Mouse (Mus musculus) spleen, adult 2 months (tissue): ENCODE data around the gene Nup107. TPM values are rescaled to one million over a fixed set of nuclear protein-coding genes. Genes with fewer than 3 reads are reported as not detected.
"Not testable (repeated sequence)": the region's sequence is repeated elsewhere in the genome, so short reads cannot be mapped to it uniquely, and the experiment has no call there.

ENCODE experiments used
- DNase-seq, 2 experiments: peaks; one replicate each; pipeline versions ENCODE4 v3.0.0 to v3.0.0-alpha.2; 2012 to 2021; ENCODE audit warnings: low spot score in 2 of 2, low read depth in 1 of 2
- H3K27ac ChIP-seq: fragments of 200-500 bp; 2 replicates; pipeline ENCODE4 v1.5.1; 2012; ENCODE audit warnings: low read length, inconsistent platforms; ENCODE audit not compliant: insufficient read depth
- H3K27me3 ChIP-seq: fragments of 200-500 bp; 2 replicates; pipeline ENCODE4 v1.6.1; 2012; ENCODE audit warnings: mild to moderate bottlenecking, moderate library complexity, low read length, inconsistent platforms; ENCODE audit not compliant: control insufficient read depth, insufficient read depth
- H3K36me3 ChIP-seq: fragments of 200-500 bp; 2 replicates; pipeline ENCODE4 v1.6.1; 2012; ENCODE audit warnings: mild to moderate bottlenecking, low read length, inconsistent platforms; ENCODE audit not compliant: control insufficient read depth, insufficient read depth
- H3K4me1 ChIP-seq: fragments of 200-500 bp; 2 replicates; pipeline ENCODE4 v1.6.1; 2011; ENCODE audit warnings: inconsistent platforms; ENCODE audit not compliant: control insufficient read depth, insufficient read depth, insufficient read length
- H3K4me3 ChIP-seq: fragments of 200-500 bp; 2 replicates; pipeline ENCODE4 v1.5.1; 2011; ENCODE audit warnings: mild to moderate bottlenecking, inconsistent platforms; ENCODE audit not compliant: insufficient read depth, insufficient read length; ENCODE audit errors: extremely low read depth
- CTCF ChIP-seq: fragments of 200-500 bp; IDR thresholded peaks from 2 replicates; pipeline ENCODE4 v1.5.1; 2011; ENCODE audit warnings: mild to moderate bottlenecking, inconsistent platforms; ENCODE audit not compliant: insufficient read depth, insufficient read length, insufficient replicate concordance; ENCODE audit errors: extremely low read depth
- POLR2A ChIP-seq: fragments of 200-500 bp; IDR thresholded peaks from 2 replicates; pipeline ENCODE4 v1.6.1; 2011; ENCODE audit warnings: low read depth, low read length, inconsistent platforms
- WGBS: fragments of 180-500 bp; shearing (Covaris S2); methylation state at CpG from one replicate; pipeline ENCODE4 v1.1.7; 2018; 5-methylcytosine and 5-hydroxymethylcytosine counted together
- polyA plus RNA-seq: library from polyadenylated mRNA; depleted of rRNA; stranded (reverse); fragments of >200 nt; gene quantifications from 2 replicates; pipeline ENCODE4 v1.2.3, GENCODE M21; 2012

Nup107 gene
- polyA plus RNA-seq, 1 experiment = 5.8 TPM

DNA sequence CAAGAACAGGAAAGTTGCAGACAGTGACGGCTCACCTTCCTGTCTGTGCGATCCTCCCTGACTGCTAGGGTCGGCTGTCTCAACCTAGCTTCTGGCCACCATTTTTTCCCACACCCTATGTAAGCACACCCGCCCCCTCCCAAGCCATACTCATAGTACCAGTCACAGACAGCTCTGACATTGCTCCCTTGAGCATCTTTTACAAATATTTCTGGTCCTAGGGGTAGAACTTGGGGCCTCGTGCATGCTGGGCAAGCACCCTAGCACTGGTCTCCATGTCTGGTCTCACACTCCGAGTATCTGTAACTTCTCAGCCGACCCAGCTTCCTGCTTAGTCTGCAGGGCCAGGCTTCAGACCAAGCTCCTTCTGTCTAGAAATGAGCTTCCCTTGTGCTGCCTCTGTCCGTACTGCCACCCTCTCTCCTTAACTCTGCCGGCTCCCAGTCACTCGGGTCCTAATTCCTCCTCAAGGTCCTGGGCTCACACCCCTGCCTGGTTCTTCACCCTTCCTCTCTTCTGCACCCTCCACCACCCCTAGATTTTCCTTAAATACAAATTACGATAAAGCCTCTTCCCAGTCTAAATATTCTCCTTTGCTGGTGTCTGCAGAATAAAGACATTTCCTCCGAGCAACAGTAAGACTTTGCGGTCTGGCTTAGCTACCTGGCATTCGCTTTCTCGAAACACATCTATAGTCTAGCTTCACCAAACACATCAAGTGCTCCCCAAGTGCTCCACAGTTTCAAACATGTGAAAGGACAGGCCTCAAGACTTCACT lies 50.6 kb downstream of the Nup107 start:
- H3K27ac ChIP-seq = no peak overlapping the region
- peaks cover 10% of the 10 kb centered on the region for H3K36me3 ChIP-seq
- peaks cover 4% of the 10 kb centered on the region; the same call in 1 of the 2 replicates for H3K4me1 ChIP-seq
- TF ChIP-seq POLR2A (no peak), CTCF (no peak)
- DNase-seq = no peak
- no peaks in the 10 kb centered on the region for H3K27me3 ChIP-seq
- H3K4me3 ChIP-seq = no peak overlapping the region
- WGBS = 93% methylated on average over 15 of the region's 15 CpGs

DNA sequence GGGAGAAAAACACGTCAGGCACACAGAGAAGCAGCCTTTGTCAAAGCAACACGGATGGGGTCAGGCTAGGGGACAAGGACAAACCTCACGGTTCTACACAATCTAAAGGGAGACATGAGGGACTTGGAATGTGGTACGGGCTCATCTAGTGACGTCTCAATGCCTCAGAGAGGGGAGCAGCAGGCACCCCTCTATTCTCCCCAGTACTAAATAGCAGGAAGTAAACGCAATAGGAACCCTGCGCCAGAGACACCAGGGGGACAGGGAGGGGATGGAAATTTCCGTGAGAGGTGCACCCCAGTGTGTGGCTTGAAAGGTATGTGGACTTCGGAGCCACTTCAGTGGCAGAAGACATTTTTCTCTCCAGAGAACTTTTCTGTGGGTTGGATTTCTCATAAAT lies 51.6 kb downstream of the Nup107 start:
- no peak overlapping the region for H3K27ac ChIP-seq

DNA sequence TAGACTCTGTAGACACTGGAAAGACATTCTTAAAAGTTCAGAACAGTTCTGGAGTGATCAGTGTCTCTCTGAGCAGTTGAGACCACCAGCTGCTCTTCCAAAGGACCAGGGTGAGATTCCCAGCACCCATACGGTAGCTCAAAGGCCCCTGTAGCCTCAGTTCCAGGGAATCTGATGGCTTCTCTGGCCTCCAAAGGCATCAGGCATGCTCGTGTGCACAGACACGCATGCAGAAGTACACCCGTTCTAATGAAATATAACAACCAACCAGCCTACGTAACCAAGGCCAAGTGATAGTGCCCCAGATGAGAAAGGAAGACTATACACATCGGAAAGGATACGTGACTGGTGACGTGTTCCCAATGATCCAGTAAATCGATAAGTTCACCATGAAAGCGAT lies 52.3 kb downstream of the Nup107 start:
- WGBS = 98% methylated on average over 10 of the region's 10 CpGs

More for the DNA sequence above, 51.6 kb downstream of the Nup107 start:
- no peak for DNase-seq
- no peaks in the 10 kb centered on the region for H3K27me3 ChIP-seq
- no peak for TF ChIP-seq CTCF
- TF ChIP-seq POLR2A = no peak
- H3K4me1 ChIP-seq = peaks cover 4% of the 10 kb centered on the region; the same call in 1 of the 2 replicates
- H3K4me3 ChIP-seq = no peak overlapping the region
- 92% methylated on average over 9 of the region's 9 CpGs for WGBS
- peaks cover 11% of the 10 kb centered on the region for H3K36me3 ChIP-seq

DNA sequence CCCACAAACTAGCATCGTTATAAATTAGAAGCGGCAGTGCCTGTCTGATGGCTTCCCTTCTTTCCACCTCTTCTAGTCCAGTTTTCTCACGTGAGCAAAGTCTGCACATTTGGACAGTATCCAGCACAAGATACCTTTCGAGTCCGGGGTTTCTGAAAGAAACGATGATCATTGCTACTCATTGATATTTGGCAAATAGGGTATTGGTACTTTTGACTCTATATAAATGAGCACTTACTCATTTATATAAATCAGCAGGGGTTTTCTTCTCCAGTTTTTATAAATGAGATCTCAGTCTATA lies 52.9 kb downstream of the Nup107 start:
- no peak for DNase-seq
- Histone ChIP-seq H3K4me3 (no peak overlapping the region), H3K27ac (no peak overlapping the region), H3K27me3 (no peaks in the 10 kb centered on the region), H3K4me1 (no peaks in the 10 kb centered on the region), H3K36me3 (peaks cover 11% of the 10 kb centered on the region)
- WGBS = 94% methylated on average over 6 of the region's 6 CpGs
- TF ChIP-seq CTCF = no peak
- no peak for TF ChIP-seq POLR2A

More for the DNA sequence above, 52.3 kb downstream of the Nup107 start:
- H3K36me3 ChIP-seq = peaks cover 11% of the 10 kb centered on the region
- DNase-seq = no peak
- no peak overlapping the region for H3K27ac ChIP-seq
- H3K4me3 ChIP-seq = no peak overlapping the region
- TF ChIP-seq POLR2A (no peak), CTCF (no peak)
- no peaks in the 10 kb centered on the region for H3K27me3 ChIP-seq
- 0 out of 2 replicates have a peak, but pooled peaks cover under 1% of the 10 kb centered on the region for H3K4me1 ChIP-seq

DNA sequence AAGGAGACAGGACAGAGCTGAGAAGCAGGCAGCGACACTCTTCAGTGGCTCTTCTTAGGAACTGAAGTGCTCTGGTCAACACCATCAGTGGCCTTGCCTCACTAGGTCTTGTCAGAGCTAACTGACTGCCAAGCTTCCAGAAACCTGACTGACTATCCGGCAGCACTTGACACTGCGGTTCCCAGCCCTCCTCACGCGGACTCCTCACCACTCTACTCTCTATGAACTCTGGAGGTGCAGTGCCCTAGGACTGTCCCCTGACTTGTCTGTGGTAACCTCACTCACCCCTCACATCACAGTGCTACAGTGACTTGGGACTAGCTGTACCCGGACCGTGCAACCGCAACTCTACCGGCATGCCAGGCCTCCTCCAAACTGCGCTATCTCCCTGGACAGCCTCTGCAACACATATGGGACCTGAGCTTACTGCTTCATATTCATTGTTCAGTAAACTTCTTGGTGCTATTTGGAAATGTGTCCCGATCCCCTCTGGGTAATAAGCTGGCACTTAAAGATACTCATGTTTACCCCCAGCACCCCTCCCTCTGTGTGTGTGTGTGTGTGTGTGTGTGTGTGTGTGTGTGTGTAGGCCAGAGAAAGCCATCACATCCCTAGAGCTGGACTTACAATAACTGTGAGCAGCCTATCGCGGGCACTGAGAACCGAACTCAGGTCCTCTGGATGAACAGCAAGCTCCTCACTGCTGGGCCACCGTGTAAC lies 53.4 kb downstream of the Nup107 start:
- H3K4me3 ChIP-seq = no peak overlapping the region
- peaks cover 11% of the 10 kb centered on the region for H3K36me3 ChIP-seq
- 97% methylated on average over 15 of the region's 15 CpGs for WGBS

DNA sequence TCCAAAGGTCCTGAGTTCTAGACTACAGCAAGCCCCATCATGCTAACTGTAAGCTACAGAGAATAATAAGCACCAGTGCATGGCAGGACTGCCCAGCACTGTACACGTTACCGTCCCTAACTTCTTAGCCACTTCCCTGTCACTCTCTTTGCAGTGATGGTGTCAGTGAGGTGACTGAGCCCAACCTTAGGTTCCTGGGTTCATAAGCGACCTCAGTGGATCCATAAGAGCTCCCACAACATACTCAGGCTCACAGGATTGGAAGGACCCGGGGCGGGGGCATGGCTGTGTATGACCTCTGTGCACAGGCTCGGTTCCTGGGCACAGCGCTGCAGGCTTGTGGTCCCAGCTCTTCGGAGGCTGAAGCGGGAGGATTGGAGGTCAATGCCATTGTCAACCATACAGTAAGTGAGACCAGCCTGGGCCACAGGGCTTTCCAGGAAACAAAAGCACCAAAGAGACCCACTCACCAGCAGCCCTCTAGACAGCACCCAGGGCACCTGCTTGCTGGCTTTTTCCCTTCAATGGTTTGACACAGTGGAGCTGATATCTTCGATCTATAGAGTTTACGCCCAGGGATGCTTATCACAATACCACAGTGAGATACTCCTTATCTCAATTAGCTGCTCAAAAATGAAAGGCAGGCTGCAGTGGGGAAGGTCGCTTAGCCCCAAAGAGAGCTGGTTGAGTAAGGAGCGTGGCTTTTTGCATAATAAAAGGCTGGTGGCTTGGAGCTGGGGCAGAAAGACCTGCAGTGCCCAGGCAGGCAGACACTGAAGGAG lies 54.2 kb downstream of the Nup107 start:
- WGBS = 90% methylated on average over 13 of the region's 13 CpGs

More for the DNA sequence above, 53.4 kb downstream of the Nup107 start:
- H3K27me3 ChIP-seq = no peaks in the 10 kb centered on the region
- H3K27ac ChIP-seq = no peak overlapping the region
- H3K4me1 ChIP-seq = no peaks in the 10 kb centered on the region
- TF ChIP-seq CTCF (no peak), POLR2A (no peak)
- DNase-seq = no peak

DNA sequence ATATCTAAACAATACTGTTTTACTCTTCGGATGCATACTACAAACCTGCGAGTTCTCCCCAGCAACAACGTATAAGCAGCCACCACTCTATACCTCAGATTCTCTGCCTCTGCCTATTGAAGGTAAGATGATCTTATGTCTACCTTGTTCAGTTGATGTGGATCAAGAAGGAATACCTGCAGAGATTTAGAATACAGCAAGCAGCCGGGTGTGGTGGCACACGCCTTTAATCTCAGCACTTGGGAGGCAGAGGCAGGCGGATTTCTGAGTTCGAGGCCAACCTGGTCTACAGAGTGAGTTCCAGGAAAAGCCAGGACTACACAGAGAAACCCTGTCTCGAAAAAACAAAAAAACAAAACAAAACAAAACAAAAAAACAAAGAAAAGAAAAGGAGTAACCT lies 55.0 kb downstream of the Nup107 start:
- H3K4me1 ChIP-seq, DNase-seq, H3K27ac ChIP-seq, H3K27me3 ChIP-seq, H3K4me3 ChIP-seq: not testable (repeated sequence)
- peaks cover 11% of the 10 kb centered on the region for H3K36me3 ChIP-seq
- 88% methylated on average over 8 of the region's 8 CpGs for WGBS

More for the DNA sequence above, 54.2 kb downstream of the Nup107 start:
- TF ChIP-seq POLR2A (no peak), CTCF (no peak)
- no peak overlapping the region for H3K4me3 ChIP-seq
- no peak for DNase-seq
- no peaks in the 10 kb centered on the region for H3K4me1 ChIP-seq
- H3K36me3 ChIP-seq = peaks cover 11% of the 10 kb centered on the region
- H3K27ac ChIP-seq = no peak overlapping the region
- H3K27me3 ChIP-seq = no peaks in the 10 kb centered on the region
